Mouse (Mus musculus): ENCODE data around the gene Amacr.

DNA sequence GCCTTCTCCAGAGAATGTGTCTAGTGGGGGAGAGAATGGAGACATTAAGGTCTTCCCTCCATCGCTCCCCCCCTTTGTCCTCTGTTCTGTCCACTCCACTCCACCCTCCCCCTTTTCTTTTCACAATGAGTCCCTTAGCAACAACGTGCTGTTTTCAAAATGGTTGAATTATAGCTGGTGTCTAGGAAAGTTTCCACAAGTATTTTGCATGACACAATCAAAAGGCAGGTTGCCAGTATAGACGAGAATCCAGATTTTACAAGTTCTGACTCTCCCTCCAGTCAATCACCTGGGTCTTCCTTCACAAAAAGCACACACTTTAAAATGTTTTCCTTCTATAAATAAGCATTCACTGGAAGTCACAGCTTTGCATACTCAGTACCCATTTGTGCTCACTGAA, 24.9 kb upstream of the Amacr start:
- TF ChIP-seq CTCF (IDR thresholded peaks at IDR 0.05; ENCODE audit: low read depth) (no peak), EP300 (IDR thresholded peaks at IDR 0.05; ENCODE audit: low read depth) (no peak)
